Mouse (Mus musculus): Measurements from ENCODE around the gene Tns4.

Tns4 gene

DNA sequence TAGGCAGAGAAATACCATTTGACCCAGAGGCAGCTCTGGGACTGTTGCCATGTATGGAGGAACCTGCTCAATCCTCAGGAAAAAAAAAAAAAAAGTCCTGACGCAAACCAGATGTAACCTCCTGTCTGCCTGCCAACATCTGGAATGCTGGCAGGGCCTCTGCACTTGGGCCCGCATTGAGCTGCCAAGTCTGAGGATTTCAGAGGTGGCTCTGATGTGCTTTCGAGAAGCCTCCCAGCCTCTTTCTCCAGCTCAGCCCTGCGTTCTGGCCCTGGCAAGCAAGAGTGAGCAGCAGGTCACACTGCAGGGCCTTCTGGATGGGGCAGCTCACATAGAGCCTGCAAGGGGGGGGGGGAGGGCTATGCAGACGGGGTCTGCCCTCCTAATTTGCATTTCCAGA lies 42.0 kb downstream of the Tns4 start:
- DNase-seq (ENCODE audit: low spot score): no peak

DNA sequence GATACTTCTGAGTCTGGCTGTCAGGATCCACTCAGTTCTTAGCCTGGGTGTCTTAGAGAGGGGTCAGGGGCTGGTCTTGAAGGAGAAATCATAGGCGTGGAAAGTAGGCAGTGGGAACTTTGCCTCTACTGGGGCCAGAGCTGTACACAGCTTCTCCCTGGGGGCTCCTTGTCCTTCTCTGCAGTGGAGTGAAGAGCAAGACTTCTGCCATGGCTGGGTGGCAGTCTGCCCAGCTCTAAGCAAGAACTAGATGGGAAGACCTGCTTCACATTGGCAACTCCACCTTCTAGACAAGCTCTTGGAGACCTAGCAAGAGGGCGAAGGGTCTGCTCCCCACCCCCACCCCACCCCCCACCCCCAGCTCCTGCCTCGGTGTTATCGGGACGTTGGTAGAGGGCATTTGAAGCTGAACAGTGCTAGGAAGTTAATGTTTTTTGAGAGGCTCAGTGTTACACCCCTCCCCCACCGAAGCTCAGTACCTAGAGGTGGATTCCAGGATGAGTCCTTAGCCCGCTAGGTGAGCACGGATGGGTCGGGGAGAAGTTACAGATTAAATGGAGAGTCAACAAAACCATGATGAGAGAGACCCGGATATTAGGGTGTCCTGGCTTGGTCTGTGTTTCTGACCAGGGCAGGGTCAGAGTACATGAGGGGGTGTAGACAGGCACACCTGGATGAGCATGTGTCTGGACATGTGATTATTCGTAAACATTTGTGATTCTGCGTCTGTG lies 43.8 kb downstream of the Tns4 start:
- DNase-seq (ENCODE audit: low spot score): no peak

DNA sequence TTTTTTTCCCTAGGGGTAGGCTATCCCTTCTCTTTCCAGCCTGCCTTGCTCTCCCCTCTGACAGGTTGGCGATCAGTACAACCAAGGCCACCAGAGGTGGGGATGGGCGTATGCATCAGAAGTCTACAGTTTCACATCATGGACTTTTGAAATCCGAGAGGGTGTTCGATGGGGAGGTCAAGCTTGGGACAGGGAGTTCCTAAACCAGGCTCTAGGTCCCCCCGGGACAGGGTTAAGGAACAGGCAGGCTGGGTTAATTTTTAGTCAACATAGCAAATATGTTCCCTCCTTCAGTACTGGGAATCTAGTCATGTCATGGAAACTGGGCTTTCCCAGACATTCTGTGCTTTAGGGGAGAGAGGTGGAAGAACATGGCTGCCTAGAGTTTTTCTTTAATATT lies 44.8 kb downstream of the Tns4 start:
- DNase-seq (ENCODE audit: low spot score): no peak

DNA sequence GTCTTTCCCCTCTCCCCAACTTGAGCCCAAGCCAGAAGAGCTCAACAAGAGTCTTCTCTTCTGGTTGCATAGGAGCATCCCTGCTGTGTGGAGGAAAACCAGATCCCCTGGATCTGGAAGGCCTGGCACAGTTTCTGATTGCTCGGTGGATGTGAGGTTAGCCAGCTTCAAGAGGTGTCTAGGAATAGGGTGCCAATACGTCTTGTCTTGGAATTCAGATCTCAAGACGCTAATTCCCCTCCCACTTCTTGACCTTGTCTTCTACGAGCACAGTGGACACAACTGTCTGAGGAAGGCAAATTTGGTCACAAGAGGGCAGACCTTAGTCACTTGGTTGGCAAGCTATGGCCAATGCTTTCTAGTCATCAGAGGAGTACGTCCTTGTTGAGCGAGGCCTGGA lies 45.5 kb downstream of the Tns4 start:
- DNase-seq (ENCODE audit: low spot score): no peak

DNA sequence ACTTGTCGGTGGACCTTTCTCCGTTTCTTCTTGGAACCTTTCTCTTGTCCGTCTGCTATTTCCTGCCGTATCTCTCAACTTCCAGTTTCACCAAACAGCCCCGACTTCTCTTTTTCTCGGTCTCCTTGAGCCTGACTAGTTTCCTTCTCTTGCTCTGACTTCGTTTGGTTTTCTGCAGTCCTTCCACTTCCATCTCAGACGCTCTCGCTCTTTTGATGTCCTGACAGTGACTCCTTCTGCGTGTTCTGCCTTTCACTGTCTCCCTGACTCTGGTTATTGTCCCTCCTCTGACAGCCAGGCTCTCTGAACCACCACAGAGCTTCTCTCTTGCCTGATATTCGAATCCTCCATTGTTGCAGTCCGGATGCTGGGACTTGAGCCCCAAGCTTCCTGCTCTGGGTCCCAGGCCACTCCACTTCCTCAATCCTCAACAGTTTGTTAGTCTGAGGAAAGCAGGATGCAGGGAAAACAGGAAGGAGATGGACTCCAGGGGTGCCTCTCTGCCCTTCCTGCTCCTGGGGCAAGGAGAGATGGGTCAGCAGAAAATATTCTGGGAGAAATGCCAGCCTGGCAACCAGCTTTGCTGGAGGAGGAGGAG lies 46.2 kb downstream of the Tns4 start:
- no peak for DNase-seq (ENCODE audit: low spot score)

DNA sequence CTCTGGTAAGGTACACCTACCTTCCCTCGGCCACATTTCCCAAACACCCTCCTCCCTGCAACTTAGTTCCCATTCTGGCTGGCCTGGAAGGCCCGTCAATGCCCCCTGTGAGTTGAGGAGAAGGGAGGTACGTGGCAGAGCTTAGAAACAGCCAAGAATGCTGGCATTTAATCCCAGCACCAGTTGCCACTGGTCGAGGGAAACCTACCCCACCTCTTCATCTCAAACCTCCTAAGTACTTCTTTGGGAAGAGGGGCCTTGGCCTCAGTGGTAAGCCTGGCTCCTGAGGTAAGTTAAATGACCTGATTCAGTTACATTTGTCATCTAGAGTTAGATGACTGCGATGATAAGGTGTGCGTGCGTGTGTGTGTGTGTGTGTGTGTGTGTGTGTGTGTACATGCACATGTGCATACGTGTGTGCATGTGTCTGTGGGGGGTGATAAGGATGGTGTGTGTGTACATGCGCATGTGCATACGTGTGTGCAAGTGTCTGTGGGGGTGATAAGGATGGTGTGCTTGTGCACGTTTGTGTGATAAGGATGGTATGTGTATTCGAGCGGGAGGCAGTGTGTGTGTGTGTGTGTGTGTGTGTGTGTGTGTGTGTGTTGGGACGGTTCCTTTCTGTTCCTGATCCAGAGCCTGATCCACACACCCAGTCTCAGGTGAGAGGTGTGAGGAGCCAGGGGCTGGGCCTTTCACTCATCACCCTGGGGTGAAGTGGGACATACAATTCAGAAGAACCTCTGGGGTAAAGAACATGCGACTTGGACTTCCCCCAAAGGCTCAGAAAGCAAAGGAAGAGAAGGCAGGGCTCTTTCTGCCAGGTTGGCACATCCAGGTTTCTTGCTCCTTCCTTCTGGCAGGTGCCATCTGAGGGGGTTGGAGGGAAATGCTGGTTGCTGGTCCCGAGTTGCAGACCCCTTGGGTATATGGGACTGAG lies 47.0 kb downstream of the Tns4 start:
- no peak for DNase-seq (ENCODE audit: low spot score)

DNA sequence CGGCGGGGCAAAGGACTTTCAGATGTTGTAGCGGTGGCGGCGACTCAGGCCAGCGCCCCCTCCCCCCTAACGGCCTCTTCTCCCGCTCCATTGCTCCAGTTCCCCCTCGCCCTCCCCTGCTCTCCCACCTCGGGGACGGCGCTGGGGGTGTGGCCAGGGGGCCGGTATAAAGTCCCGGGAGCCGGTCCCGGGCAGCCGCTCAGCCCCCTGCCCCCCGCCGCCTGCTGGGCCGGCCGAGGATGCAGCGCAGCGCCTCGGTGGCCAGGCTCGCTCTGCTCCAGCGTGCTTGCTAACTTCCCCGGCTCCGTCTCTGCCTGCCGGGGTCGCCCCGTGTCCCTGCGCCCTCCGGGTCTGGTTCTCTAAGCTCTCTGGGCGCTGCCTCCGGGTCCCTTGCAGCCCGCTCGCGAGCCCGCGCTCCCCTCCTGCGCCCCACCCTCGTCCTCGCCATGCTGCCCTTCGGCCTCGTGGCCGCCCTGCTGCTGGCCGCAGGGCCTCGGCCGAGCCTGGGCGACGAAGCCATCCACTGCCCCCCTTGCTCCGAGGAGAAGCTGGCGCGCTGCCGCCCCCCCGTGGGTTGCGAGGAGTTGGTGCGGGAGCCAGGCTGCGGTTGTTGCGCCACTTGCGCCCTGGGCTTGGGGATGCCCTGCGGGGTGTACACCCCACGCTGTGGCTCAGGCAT lies 47.9 kb downstream of the Tns4 start, which contains the start of gene Igfbp4:
TSS of gene Igfbp4 (plus strand) at position 194 of the 679 bp plus-strand sequence.
- DNase-seq (ENCODE audit: low spot score): no peak

DNA sequence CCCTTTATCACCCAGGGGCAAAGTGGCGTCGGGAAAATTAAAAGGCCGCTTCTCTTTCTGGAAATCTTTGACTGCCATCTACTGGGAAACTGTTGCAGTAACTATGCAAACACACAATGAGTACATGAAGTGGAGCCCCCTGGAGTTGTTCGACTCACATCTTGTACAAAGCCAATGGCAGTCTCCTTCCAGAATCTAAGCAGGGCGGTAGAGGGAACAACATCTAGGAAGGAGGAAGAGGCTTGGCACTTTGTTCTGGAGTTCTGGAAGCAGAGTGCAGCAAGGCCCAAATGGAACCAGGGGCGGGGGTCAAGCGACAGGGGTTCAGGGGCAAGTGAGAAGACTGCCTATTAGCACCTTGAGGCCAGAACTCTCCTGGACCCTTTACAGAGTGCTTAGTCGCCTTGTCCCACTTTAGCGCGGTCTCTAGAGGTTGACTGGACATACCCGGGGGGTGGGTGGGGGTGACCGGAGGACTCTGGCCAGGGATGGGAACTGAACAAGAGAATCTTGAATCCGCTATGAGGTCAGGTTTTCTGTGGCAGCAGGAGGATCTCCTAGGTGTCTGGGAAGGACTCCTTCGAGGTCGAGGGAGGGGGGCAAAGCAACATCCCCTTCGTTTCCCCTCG lies 48.6 kb downstream of the Tns4 start:
- no peak for DNase-seq (ENCODE audit: low spot score)

DNA sequence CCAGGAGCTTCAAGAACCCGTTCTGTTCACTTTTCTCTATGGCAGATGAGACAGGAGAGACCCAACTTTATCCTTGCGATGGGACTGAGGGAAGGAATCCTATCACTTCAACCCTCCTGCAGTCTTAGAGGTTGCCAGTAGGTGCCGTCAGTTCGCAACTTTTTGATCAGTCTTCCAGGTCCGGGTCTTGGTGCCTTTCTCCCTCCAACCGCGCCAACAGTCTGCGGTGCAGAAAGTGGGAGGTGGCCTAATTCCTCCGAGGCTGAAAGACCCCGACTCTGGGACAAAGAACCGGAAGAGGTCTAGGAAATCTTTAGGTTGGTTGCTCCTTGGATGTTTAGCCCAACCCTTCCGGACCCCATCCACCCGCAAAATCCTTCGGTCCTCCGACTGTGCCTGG lies 49.3 kb downstream of the Tns4 start:
- peak; percentile 50 for DNase-seq (ENCODE audit: low spot score)

DNA sequence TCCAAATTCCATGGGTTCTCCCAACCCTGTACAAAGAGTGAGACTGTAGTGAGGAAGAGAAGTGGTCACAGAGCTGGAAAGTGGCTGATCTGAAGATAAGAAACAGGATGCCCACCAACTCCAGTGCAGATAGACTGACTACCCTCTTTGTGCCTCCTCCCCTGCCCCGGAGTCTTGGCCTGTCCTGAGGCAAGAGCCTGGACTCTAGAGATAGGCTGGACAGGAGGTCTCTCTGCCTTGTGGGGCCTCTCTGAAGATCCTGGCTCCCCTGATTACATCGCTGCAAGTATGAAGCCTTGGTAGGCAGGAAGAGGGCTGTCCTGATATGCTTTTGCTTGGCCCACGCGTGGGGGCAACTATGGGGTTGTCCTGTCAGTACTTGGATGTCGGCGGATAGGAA lies 52.9 kb downstream of the Tns4 start:
- DNase-seq (ENCODE audit: low spot score): no peak

DNA sequence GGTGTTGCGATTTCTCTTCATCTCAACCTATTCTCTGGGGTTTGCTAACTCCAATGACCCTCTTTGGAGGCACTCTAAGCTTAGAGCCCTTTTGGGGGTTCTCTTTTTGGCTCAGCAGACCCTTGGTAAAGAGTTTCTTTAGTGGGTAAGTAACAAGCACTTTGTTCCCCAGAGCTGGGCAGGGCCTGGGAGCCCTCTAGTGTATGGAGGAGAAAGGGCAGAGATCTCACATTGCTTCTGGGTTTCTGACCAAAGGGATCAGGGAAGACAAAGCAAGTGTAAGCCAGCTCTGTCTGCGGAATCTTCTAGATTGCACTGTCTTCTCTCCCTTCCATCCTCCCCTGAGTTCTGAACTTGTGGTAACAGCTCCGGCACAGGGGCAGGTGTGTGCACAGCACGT lies 53.8 kb downstream of the Tns4 start:
- no peak for DNase-seq (ENCODE audit: low spot score)

DNA sequence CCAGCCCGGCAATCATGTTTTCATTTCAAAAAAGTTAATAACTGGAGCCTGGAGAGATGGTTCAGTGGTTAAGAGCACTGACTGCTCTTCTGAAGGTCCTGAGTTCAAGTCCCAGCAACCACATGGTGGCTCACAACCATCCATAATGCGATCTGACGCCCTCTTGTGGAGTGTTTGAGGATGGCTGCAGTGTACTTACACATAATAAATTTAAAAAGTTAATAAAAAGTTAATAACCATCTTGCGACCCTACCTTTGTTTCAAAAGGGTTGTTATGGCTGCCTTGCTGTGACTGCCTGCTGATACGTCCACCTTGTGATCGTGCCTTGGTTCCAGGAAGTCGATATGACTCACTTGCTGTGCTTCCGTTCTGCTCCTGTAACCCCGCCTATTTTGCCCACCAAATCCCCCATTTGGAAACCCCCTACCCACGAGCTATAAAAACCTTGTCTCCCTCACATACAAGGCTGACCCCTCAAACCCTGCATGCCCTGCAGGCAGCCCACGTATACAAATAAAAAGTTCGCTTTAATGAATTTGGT lies 62.1 kb downstream of the Tns4 start:
- no peak for DNase-seq (ENCODE audit: low spot score)

DNA sequence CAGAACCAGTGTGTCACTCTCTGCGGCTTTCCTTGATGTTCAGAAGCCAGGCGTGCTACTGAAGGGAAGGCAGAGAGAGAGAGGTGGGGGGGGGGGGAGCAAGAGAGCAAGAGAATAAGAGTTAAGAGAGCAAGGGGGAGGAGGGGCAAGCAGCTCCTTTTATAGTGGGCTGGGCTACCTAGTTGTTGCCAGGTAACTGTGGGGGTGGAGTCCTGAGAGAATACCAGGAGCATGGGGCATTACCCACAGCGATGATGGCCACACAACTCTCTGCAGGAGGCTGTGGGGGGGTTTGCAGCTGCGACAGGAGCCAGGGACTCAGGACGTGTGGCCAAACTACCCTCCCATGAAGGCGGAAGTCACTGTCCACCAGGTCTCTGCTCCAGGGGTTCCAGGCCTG lies 63.2 kb downstream of the Tns4 start:
- no peak for DNase-seq (ENCODE audit: low spot score)

DNA sequence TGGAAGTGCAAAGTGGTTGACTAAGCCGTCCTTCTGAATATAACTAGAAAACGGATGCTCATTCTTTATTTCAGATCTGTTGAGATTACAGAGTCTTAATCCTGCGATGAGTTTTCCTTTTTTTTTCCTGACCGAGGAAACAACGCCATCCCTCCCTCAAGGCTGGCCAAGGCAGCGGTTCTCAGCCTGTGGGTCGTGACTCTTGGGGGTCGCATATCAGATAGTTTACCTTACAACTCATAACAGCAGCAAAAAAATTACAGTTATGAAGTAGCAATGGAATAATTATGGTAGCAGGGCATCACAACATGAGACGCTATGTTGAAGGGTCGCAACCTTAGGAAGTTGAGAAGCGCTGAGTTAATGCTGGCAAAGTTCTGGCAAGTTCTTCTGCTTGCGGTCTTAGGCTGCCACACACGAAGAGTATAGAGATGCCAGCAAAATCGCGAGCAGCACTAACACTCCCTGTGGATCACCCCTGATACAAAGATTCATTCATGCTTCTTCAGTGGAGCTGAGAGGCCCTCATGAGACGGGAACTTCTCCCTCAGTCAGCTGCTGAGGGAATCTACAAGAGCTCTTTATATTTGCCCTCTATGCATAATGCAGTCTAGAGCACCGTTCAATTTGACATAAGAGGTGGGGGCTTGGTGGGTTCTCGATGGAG lies 64.5 kb downstream of the Tns4 start:
- no peak for DNase-seq (ENCODE audit: low spot score)

DNA sequence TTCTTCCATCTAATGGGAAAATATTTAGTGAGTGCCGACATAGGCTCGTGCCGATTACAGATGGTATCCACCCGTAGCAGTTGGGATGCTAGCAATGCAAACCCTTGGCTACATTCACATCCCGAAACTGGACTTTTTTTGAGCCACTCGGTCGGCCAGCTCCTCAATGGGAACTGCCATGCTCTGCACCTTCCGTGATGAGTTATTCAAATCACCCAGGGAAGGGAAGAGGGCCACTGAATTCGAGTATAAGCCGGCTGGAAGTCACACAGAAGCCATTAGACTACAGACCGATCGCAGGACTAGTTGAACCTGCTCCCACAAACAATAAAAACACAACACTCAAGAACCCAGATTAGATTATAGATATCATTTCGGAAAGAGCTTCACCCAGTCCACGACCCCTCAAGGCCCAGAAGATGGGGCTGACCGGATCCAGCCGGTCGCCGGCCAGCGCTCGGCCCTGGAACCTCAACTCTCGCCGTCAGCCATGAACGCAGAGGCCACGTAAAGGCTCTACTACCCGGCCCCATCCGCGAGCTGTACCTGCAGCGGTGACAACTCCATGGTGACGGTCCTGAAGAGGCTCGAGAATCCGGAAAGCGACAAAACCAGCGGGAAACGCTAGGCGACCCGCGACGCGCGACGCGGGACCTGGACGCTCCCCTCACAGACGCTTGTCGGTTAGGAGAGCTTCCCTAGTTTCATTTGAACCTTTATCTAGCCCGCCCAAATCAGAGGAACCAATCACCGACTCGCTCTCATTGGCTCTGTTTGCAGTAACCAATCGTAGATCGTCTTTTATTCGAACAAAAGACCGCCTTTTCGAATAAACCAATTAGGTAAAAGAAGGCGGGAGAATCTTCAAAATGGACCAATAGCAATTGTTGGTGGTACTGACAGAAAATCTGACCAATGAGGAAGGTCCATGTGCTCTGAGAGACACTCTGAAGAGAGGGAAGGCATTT lies 65.3 kb downstream of the Tns4 start, which contains the start of gene Top2a:
TSS of gene Top2a (minus strand) at position 690 of the 968 bp plus-strand sequence.
- peak; percentile 98 for DNase-seq (ENCODE audit: low spot score)

DNA sequence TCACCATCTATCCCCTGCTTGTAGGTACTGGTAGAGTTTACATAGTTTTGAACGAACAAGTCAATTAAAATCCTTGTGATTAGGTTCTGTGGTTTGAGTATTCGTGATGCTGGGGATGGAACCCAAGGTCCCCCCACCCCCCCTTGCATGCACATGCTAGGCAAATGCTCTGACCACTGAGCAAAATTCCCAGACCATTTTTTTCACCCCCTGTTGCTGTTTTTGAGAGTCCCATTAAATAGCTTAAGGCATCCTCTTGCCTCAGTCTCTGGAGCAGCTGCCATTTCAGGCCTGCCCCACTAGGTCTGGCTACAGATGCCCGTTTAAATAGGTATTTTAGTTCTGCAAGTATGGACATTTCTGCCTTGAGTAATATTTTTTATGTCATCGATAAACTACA lies 66.0 kb downstream of the Tns4 start:
- DNase-seq (ENCODE audit: low spot score): no peak

DNA sequence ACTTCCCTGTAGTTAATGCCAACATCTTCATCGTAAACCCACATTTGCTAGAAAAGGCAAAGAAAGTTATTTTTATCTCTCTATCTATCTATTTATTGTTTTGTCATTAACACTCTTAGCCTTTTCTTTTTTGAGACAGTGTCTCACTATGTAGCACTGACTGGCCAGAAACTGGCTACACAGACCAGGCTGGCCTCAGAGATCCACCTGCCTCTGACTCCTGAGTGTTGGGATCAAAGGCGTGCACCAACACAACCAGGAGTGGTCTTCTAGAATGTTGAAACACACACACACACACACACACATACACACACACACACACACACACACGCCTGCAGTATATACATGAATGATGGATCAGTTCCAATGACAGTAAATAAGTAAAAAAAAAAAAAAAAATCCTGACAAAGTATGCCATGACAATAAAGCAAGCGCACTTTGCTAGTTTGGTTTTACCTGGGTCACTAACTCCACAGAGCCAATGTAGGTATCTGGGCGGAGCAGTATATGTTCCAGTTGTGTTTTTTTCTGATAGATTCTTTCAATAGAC lies 66.6 kb downstream of the Tns4 start:
- DNase-seq (ENCODE audit: low spot score): no peak

DNA sequence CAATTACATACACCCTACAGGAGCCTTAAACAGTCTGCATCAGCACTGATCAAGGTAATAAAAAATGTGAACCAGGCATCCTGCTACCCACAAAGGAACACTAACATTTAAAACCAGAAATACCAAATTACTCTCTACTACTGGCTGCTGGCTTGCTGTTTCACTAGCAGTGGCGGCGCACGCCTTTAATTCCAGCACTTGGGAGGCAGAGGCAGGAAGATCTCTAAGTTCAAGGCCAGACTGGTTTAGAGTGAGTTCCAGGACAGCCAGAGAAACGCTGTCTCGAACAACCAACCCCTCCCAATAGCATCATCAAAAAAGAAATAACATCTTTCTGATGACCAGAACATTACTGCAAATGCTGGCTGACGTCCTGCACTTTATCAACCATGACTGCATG lies 69.3 kb downstream of the Tns4 start:
- DNase-seq (ENCODE audit: low spot score): no peak
